Mouse (Mus musculus): ENCODE results near the gene Zfp445.

Gene Zfp445

DNA sequence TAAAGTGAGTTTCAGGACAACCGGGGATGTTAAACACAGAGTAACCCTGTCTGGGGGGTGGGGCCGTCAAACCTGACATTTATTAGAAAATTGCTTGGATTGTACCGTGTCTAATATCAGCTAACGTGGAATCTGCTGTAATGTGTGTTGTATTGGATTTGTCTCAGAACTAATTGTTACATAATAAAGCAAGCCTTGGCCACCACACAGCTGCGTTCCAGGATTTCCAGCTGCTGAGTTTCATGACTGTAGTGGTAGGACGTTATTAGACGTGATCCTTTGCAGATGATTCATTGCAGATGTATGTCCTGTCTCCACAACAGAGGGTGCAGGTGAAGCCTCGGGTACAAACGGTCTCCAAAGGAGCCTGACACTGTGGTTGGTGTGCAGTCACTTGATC lies 29.7 kb downstream of the Zfp445 start:
- DNase-seq (ENCODE audit: low spot score), result no peak

DNA sequence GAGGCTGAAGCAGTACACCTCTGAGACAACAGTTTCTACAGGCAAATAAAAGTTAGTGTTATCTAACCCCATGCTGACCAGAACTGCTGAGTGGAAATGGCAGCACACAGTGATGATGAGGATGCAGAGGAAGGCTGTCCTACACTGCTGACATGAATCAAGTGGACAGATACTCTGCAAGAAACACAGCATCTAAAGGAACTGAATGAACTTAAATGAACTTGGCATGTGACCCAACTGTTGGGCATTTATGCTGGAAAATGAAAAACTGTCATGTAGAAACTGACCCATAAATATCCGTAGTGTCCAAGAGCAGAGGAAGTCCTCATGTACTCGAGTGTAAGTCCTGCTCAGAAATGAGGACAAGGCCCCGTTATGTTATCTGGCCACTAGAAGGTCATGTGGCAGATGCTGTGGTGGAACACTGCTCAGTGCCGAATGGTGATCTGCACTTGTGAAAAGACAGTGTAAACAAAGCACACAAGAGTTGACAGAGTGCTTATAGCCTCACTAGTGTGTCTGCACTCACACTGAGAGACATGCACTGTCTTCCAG lies 35.9 kb downstream of the Zfp445 start:
- no peak for DNase-seq (ENCODE audit: low spot score)

GRCm38 (mm10) chr9:122826743-122827142 lies 39.1 kb downstream of the Zfp445 start:
- DNase-seq (ENCODE audit: low spot score), result no peak

- DNase-seq (ENCODE audit: low spot score), result no peak
Measured at GRCm38 (mm10) chr9:122823374-122824017, 42.3 kb downstream of the Zfp445 start.

- DNase-seq (ENCODE audit: low spot score), result no peak
Measured at GRCm38 (mm10) chr9:122815239-122815851, 50.5 kb downstream of the Zfp445 start.

GRCm38 (mm10) chr9:122814775-122815174 lies 51.0 kb downstream of the Zfp445 start:
- DNase-seq (ENCODE audit: low spot score), result no peak

- DNase-seq (ENCODE audit: low spot score), result no peak
Measured at GRCm38 (mm10) chr9:122812386-122812785, 53.4 kb downstream of the Zfp445 start.

- no peak for DNase-seq (ENCODE audit: low spot score)
Measured at GRCm38 (mm10) chr9:122810212-122810611, 55.6 kb downstream of the Zfp445 start.

DNA sequence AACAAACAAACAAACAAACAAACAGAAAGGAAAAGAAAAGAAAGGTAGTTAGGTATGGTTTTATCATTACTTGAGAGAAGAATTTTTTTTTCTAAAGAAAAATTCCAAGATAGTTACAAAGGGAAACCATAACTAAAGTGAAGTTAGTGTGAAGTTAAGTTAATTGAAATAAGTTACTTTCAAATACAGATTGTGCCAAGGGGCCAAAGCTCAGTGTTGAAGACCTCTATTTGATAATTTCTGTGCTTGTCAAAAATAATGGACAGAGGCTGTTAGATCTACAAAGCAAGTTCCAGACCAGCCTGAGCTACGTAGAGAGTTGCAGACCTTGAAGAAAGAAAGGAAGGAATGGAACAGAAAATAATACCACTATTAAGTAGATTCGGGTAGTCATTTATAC lies 58.6 kb downstream of the Zfp445 start:
- DNase-seq (ENCODE audit: low spot score), result no peak

DNA sequence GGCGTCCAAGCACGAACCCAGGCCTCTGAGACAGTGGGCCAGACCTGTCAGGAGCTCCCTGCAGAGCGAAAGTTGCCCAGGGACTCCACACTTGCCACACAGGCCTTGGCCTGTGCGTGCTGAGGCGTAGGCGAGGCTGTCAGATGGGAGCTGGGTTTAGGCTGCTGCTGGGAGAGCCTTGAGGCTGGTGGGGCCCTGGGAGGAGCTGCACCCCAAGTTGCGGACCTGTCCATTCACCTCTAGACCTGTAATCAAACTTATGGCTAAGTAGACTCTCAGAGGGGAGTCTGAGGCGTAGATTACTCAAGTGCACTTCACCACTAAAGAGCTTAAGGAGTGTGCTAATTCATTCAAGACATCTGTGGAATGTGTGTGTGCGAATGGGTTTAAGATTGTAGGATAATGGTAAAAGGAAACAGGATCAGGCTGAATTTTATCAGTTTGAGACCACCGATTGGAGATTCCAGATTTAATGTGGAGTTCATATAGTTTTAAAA lies 59.9 kb downstream of the Zfp445 start:
- DNase-seq (ENCODE audit: low spot score), result no peak

DNA sequence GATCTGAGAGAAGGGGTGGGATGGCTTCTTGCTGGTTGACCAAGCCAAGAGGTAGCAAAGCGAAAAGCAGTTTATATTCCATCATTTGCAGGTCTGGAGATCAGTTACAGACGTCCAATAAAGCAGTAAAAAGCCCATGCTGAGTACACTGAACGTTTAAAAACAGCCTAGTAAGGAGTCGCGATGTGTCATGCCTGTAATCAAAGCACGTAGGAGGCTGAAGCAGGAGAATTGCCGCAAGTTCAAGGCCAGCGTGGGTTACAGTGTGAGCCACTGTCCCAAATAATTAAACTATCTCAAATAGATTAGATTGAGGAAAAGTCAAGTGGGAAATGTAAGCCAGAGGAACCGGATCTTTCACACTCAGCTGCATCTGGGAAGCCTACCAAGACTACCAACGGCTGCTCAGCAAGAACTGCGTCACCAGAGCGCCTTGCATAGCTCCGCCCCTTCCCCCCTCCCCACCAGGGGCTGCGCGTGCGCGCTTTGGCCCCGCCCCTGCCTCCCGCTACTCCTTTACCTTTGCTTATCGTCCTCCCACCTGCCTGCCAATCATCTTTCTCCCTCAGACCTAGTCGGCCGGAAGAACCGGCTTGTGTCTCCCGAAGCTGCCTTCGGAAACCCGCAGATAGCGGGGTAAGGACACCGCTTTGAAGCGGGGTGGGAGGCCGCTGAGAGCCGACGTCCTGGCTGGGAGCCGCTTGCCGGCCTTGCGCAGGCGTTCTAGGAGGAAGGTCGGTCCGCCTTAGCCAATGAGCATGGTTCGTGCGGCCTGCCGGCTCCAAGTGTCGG lies 60.6 kb downstream of the Zfp445 start, which contains the start of gene Tcaim:
Tcaim (plus strand) TSS at position 487 of the 792 bp plus-strand sequence.
- DNase-seq (ENCODE audit: low spot score), result peak; percentile 91

All from layer of hippocampus, adult 11-12 months (tissue).